Mouse (Mus musculus) erythroid progenitor cell, adult 5-6 weeks (primary cell): ENCODE results near the gene Jun. TPM values are rescaled to one million over a fixed set of nuclear protein-coding genes. Genes with fewer than 3 reads are reported as not detected.

Experiments used
- total RNA-seq, 2 experiments: library from RNA; stranded (forward) in 1 of 2; stranded (reverse) in 1 of 2; fragments of 150-400 nt in 1 of 2; fragments of 186-747, 209-891 nt in 1 of 2; gene quantifications; 2 replicates each; pipeline versions ENCODE4 v1.2.3 to v1.2.4; 2015 to 2017; ENCODE audit warnings: low replicate concordance in 2 of 2

Gene Jun
- total RNA-seq, 2 experiments from 2014 or later: 13.6 to 24.7 TPM

Other genes with a start within 250 kb of the Jun start
- not detected in 2 replicates for gene Eqtn, start 123.4 kb downstream of the Jun start, total RNA-seq (2015; ENCODE audit: low replicate concordance)
- not detected in 2 replicates for gene Eqtn, start 123.4 kb downstream of the Jun start, total RNA-seq (2017; ENCODE audit: low replicate concordance)
- gene Mysm1, start 73.1 kb downstream of the Jun start, total RNA-seq (2015; ENCODE audit: low replicate concordance): 22.2 and 23.1 TPM in 2 replicates
- 27.5 and 30.2 TPM in 2 replicates for gene Mysm1, start 73.1 kb downstream of the Jun start, total RNA-seq (2017; ENCODE audit: low replicate concordance)